Mouse (Mus musculus) myocyte (in vitro differentiated cells): ENCODE results near the gene Lgals4.

Source experiments
- CEBPB ChIP-seq: IDR thresholded peaks from 2 replicates; pipeline ENCODE4 v1.6.1; 2011; ENCODE audit warnings: mild to moderate bottlenecking, moderate library complexity; ENCODE audit not compliant: poor library complexity, insufficient read depth, severe bottlenecking
- MAX ChIP-seq: IDR thresholded peaks from one replicate; pipeline ENCODE4 v1.6.1; 2011; ENCODE audit warnings: low read depth, mild to moderate bottlenecking, control low read depth
- POLR2A ChIP-seq: IDR thresholded peaks from one replicate; pipeline ENCODE4 v1.6.1; 2011; ENCODE audit warnings: low read depth, mild to moderate bottlenecking, control low read depth, moderate library complexity; ENCODE audit not compliant: insufficient read length
- POLR2AphosphoS2 ChIP-seq: IDR thresholded peaks from one replicate; pipeline ENCODE4 v1.6.1; 2011; ENCODE audit warnings: low read depth, control low read depth; ENCODE audit not compliant: insufficient read length

DNA sequence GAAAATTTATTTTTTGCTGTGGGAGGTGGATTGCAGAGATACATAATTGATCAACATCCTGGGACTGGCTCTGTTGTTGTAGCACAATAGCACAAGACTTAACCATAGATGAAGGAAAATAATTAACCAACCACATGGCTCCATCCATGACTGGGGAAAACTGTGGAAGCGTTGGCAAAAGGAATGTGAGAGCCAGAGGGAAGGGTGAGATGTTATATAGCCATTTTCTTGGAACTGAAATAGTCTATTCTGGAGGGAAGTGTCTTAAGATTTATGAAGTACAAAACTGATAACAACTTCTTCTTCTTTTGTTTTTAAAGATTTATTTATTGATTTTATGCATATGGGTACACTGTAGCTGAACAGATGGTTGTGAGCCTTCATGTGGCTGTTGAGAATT is 13.6 kb downstream of the Lgals4 start:
- TF ChIP-seq MAX (no peak), POLR2A (no peak), POLR2AphosphoS2 (no peak), CEBPB (no peak)
